Mouse (Mus musculus) fibroblast of lung, adult 2 months (primary cell): ENCODE results near the gene Ptprm.

Experiments
- DNase-seq: peaks from one replicate; pipeline ENCODE4 v3.0.0-alpha.2; 2011; ENCODE audit warnings: low read depth

Ptprm gene

GRCm38 (mm10) chr17:66988014-66988413 lies 366.2 kb downstream of the Ptprm start:
- DNase-seq = no peak

DNA sequence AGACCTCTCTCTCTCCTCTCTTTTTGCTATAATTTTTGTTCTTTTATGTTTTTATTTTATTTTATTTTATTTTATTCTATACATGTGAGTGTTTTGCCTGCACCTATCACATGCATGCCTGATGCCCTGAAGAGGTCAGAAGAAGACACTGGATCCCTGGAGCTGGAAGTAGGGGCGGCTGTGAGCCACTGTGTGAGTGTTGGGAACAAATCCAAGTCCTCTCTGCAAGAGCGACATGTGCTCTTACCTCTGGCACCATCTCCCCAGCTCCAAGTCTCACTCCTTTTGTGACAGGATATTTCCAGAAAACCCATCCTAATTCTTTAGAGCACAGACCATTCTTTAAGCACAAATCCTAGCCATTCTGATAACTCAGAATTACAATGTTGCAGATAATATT lies 372.6 kb downstream of the Ptprm start:
- no peak for DNase-seq

DNA sequence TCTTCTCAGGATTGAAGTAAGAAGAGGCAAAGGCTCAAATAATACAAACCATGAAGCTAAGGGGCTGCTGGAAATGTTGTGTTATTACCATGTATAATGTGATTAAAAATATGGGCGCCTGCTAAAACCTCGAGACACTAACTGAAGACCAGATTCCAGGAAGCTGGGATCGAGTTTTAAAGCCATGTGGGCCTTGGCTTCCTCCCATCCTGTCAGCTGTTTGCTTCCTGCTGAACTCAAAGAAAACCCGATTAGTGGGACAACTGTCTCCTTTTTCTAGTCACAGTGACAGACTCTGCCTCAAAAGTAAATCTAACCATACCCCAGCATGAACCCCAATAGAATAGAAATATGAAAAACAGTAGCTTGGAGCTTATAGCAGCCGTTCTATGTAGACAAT lies 374.3 kb downstream of the Ptprm start:
- DNase-seq = no peak

DNA sequence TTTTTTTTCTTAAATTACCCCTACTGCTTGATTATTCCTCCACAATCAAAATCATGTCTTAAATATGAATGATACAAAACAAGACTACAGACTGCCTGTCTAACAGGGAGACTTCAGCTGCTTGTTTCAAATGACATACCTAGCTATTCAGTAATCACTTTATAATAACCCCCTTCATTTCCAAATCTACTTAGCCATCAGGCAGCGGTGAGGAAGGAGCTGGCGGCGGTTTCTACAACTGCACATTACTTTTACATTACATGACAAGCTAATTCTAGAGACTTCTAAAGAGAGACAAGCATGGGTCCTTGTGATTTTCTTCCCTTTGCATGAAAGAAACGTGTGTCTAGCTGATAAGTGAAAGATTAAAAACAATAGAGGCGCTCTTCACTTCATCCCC lies 377.8 kb downstream of the Ptprm start:
- DNase-seq = no peak

DNA sequence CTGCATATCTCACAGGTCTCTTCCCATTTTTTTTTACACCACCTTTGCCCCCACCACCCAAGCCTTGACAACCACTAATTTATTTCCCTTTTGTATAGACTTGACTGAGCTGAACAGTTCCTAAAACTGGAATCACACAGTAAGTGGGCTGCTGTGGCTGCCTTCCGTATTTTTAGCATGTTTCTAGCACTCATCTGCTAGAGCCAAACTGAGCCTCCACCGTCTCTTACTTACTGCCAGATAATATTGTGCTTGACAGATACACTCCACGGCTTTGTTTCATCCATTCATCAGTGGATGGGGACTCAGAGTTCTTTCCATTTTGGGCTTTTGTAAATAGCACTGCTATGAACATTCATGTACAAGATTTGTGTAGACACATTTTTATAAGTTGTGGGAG lies 381.3 kb downstream of the Ptprm start:
- DNase-seq = no peak

DNA sequence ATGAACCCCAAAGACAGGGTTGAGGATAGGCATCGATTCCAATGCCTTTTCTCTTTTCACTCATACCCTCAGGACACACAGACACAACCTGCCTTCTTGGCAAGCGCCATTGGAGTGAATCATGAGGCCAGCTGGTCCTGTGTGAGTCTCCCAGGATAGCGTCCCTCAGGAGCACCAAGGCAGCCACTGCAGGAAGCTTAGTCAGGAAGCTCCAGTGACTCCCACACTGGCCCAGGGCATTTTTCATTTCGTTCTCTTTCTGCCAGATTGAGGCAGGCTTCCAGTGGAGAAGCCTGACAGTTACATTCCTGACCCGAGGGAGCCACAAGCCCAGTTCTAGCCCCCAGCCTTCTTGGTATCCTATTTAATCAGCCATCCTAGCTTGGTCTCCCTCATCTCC lies 393.3 kb downstream of the Ptprm start:
- no peak for DNase-seq

GRCm38 (mm10) chr17:66960557-66960956 lies 393.7 kb downstream of the Ptprm start:
- DNase-seq = no peak

GRCm38 (mm10) chr17:66959815-66960214 lies 394.4 kb downstream of the Ptprm start:
- no peak for DNase-seq

DNA sequence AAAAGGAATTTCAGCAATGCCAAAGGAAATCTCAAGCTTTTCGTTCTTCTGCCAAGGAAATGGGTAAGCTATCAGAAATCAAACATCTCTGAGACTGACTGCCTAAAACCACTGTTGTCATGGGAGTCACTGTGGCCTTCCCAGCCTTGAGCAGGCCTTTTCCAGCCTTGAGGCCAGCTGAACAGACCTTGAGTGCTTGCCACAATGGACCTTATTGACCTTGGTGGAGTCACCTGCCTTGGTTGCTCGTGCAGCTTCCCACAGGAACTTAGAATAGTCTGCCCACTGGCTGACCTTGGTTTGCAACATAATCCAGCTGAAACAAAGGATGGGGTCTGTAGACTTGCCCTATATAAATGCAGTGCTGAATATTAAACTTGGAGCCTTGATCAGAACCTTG lies 395.5 kb downstream of the Ptprm start:
- no peak for DNase-seq

DNA sequence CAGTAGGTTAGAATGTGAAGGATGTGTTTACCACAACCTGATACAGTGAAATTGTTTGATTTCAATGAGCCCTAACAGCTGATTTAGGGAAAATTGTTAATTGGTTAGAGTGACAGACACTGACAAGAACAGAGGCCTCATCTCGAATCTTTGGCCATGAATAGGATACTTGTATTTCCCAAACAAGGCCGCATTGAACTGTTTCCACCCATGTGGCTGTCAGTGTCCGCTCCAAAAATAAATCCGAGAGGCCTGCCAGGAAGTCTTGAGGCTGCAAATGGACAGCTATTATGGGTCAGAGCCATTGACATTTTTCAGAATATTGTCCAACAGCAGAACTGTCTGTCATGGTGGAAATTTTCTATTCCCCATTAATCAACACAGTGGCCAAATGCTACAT lies 409.8 kb downstream of the Ptprm start:
- DNase-seq = no peak

DNA sequence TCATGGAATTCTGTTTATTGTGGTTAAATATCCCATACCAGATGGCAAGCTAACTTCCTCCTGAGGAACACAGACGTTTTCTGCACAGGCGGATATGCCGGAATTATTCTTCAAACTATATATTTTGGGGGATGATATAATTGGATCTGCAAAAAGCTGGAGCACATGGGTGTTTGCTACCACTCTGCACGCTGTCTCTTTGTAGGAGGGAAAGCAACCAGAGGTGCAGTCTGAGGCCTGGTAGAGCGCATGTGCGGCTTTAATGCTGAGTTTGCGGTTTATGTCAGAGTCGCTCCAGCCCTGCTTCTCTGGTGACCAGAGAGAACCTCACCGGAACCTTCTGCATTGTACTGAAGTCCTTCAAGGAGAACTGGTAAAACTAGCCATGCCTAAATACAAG lies 410.7 kb downstream of the Ptprm start:
- DNase-seq = no peak

DNA sequence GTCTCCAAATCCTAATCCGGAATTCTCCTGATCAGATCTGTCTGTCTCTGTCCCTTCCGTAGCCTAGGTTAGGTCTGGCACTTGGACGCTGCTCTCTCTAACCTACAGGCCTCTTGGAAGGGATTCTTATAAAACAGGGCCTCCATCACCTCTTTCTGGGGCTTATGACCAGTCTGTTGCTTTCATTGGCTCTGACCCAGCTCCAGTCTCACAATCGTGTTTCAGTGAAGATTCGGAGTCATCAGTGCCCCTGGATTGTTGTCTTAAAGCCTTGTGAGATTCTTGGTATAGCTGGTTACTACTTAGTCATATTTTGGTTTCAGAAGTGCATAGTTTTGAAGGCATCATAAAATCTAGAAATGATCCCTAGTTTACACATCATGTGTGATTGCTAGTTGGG lies 428.6 kb downstream of the Ptprm start:
- DNase-seq = no peak

- no peak for DNase-seq
These were observed 439.6 kb downstream of the Ptprm start for GRCm38 (mm10) chr17:66914696-66915095.

DNA sequence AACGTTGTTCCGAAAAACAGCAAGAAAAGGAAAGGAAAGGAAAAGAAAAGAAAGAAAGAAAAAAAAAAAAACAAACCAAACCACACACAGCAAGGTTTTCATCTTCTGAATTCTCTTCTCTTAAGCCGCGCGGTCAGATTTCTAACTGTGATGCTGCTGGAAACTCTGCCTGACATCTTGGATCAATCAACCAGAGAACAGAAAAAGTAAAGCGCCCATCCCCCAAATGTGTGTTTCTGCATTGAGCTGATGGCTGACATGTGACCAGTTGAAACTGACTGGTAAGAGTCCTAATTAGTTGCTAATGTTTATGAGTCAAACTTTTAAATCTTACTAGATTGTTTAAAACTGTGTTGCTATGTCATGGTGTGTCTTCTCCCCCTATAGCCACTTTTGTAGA lies 441.7 kb downstream of the Ptprm start:
- no peak for DNase-seq

- DNase-seq = no peak
These were observed 442.1 kb downstream of the Ptprm start for GRCm38 (mm10) chr17:66912120-66912519.

DNA sequence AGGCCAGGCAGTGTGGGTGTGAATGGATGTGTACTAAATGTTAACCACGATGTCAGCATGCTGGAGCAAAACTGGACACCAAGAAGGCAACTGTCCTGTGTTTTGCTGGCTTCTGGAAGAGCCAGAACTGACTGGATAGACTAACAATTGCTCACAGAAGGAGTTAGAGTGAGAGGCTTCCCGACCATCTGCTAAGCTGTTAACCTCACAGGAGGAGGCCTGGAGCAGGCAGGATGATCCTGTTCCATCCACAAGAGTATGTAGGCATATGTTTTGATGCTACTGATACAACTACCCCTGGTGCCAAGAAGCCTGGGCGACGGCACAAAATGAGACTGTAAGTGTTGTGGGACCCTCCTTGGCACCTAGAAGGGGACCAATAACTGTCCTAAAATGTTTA lies 444.4 kb downstream of the Ptprm start:
- DNase-seq = no peak

DNA sequence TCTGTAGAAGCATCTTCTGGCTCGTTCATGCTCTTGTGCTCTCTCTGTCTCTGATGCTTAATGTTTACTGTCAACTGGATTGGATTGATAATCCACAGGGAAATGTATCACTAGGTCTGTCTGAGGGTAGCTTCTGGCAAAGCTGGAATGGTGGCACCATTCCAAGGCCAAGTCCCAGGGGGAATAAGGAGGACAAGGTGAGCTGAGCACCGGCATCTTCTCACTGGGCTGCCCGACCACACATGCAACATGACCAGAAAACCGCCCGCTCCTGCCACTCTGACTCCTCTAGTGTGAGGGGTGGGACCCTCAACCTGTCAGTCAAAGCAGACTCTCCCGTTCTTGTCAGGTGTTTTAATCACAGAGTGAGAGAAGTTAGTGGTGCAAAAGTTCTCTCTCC lies 445.3 kb downstream of the Ptprm start:
- DNase-seq = no peak

DNA sequence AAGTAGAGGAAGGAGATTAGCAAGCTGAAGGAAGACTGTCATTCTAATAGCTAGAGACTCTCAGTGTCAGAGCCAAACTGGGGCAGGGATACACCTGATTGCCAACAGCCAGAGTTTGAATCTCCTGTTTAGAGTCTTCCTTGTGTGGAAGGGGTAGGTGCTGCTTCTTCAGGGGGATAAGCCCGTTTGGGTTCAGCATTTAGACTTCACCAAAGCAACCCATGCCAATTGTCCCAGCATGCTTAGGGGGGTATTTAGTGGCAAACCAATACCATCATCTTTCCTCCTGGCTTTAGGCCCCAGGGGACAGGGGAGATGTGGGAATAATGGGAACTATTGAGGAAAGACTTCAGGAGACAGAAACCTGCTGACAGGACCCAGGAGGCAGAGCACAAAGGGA lies 460.1 kb downstream of the Ptprm start:
- no peak for DNase-seq

GRCm38 (mm10) chr17:66891916-66892315 lies 462.3 kb downstream of the Ptprm start:
- DNase-seq = no peak

DNA sequence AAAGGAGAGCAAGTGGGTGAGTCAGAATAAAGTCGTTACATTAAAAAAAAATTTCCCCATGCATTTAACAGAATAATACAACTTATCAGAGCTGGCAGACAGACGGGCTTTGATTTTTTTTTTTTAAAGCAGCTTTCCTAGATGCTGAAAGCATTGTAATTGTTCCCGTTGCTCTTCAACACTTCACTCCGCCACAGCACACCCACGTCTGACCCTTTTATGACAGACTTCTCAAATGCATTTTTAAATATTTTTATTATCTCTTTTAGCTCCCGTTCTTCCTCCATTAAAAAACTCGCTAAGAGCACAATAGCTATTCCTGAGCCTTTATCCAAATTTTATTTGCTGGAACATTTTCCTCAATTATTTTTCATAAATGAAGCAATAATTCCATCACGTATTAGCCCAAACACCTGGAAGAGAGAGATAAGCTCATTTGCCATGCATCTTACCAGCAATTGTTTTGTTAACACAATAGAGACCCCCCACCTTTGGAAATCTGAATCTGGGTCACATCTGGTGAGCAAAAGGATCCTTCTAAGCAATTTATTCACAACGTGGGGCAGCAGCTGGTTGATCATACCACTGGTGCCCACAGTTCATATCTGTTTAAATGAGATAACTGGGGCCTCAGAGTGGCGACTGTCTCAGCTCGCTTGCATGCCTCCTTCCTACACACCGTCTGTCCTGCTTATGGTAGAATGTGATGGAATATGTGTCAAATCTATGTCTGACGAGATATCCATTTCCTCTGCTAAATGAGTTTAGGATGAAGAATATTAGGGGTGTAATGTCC lies 463.0 kb downstream of the Ptprm start:
- DNase-seq = no peak

DNA sequence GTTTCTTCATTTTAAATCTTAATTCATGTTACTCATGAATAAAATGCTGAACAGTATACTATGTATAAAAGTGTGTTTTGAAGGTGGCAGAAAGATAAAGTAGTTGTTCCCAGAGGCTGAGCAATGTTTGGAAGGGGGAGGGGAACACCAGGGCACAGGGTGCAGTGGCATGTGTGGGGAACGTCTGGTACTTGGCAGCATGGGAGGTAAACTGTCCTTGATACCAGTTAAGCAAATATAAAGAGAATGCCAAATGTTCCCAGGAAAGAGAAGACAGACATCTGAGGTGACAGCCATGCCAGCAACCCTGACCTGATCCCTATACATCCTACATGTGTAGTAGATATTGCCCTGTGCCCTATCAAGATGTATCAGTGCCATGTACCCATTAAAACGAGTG lies 472.0 kb downstream of the Ptprm start:
- no peak for DNase-seq

- no peak for DNase-seq
These were observed 473.1 kb downstream of the Ptprm start for GRCm38 (mm10) chr17:66880969-66881701.

GRCm38 (mm10) chr17:66879151-66879550 lies 475.1 kb downstream of the Ptprm start:
- DNase-seq = no peak

DNA sequence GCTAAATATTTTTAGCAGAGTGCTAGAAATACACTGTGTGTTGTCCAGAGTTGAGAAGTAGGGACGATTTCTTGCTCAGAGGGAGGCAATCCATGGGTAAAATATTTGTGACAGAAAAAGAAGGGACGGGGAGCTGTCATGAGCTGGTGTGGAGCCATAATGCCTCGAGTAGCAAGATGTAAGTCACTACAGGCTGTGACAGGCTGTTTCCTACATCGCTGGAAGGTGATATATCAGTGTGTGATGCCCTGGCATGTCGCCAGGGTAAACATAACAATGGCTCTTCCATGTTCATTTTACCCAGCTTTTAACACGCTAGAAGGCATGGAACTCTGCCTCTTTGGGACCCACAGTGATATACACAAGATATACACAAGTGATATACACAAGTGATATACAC lies 476.7 kb downstream of the Ptprm start:
- DNase-seq = no peak
